Comparison of ENCODE assay signal across 8 mouse cellular contexts in genomic region chr2:32876490-32877302, GRCm38 (mm10). TPM values are rescaled to one million over a fixed set of nuclear protein-coding genes. Genes with fewer than 3 reads are reported as not detected.
A peak's percentile ranks its signal among the peaks of the same experiment; 100 is the strongest.
DNase-seq lines count a peak whose midpoint lies in the region; ATAC-seq and TF ChIP-seq lines count a peak whose summit lies in the region.

No protein-coding gene starts in this region.

- peak overlapping the region; percentile 97 for H3K4me2 ChIP-seq in forebrain, embryonic 11.5 days (ENCODE audit: low read depth, low read length, severe bottlenecking)
- peak overlapping the region; percentile 93 for H3K4me2 ChIP-seq in limb, embryonic 11.5 days (ENCODE audit: low read depth, severe bottlenecking)
- peak overlapping the region; percentile 89 for H3K4me2 ChIP-seq in neural tube, embryonic 11.5 days (ENCODE audit: low read depth)

- H3K9me3 ChIP-seq in forebrain, embryonic 11.5 days (ENCODE audit: control insufficient read depth, low read length) = no peaks in the 10 kb centered on the region
- H3K9me3 ChIP-seq in limb, embryonic 11.5 days (ENCODE audit: control insufficient read depth, low read length) = no peaks in the 10 kb centered on the region
- no peaks in the 10 kb centered on the region for H3K9me3 ChIP-seq in neural tube, embryonic 11.5 days (ENCODE audit: control insufficient read depth, low read length)

- no peak for TF ChIP-seq POLR2A in cerebellum, adult 2 months (IDR thresholded peaks at IDR 0.05; ENCODE audit: borderline replicate concordance, insufficient read depth, low read length)

- peaks cover 19% of the 10 kb centered on the region for H3K4me1 ChIP-seq in cerebellum, adult 2 months (ENCODE audit: control insufficient read depth, insufficient read depth, low read length)
- peaks cover 17% of the 10 kb centered on the region; the same call in 1 of the 2 replicates for H3K4me1 ChIP-seq in forebrain, embryonic 11.5 days (replicated peaks; ENCODE audit: control insufficient read depth, insufficient read depth, low read length)
- peaks cover 43% of the 10 kb centered on the region for H3K4me1 ChIP-seq in limb, embryonic 11.5 days (ENCODE audit: control insufficient read depth, insufficient read depth, low read length)
- peaks cover 33% of the 10 kb centered on the region for H3K4me1 ChIP-seq in neural tube, embryonic 11.5 days (ENCODE audit: control insufficient read depth, insufficient read depth, low read length)

- no peaks in the 10 kb centered on the region for H3K27me3 ChIP-seq in cerebellum, adult 2 months (ENCODE audit: control insufficient read depth, insufficient read depth, low read length)
- no peaks in the 10 kb centered on the region for H3K27me3 ChIP-seq in forebrain, embryonic 11.5 days (ENCODE audit: control insufficient read depth, insufficient read depth, low read length)
- H3K27me3 ChIP-seq in limb, embryonic 11.5 days (ENCODE audit: control insufficient read depth, insufficient read depth, low read length) = no peaks in the 10 kb centered on the region
- H3K27me3 ChIP-seq in neural tube, embryonic 11.5 days (ENCODE audit: control insufficient read depth, insufficient read depth, low read length) = no peaks in the 10 kb centered on the region

- H3K4me3 ChIP-seq in cerebellum, adult 2 months (replicated peaks; ENCODE audit: insufficient read depth, low read depth, low read length) = peak overlapping the region; percentile 60
- H3K4me3 ChIP-seq in forebrain, embryonic 11.5 days (ENCODE audit: low read depth, low read length) = peak overlapping the region; percentile 66
- peak overlapping the region; percentile 86 for H3K4me3 ChIP-seq in limb, embryonic 11.5 days (ENCODE audit: low read depth, low read length)
- H3K4me3 ChIP-seq in neural tube, embryonic 11.5 days (ENCODE audit: low read depth, low read length) = peak overlapping the region; percentile 85

- H3K27ac ChIP-seq in cerebellum, adult 2 months (ENCODE audit: insufficient read depth, low read length) = peak overlapping the region; percentile 36; the same call in 1 of the 2 replicates
- no peak overlapping the region for H3K27ac ChIP-seq in forebrain, embryonic 11.5 days (ENCODE audit: low read depth, low read length)
- H3K27ac ChIP-seq in limb, embryonic 11.5 days (replicated peaks; ENCODE audit: low read depth, low read length) = peak overlapping the region; percentile 18; the same call in 1 of the 2 replicates
- no peak overlapping the region for H3K27ac ChIP-seq in neural tube, embryonic 11.5 days (ENCODE audit: low read depth, low read length)

- peak overlapping the region; percentile 94 for H3K9ac ChIP-seq in forebrain, embryonic 11.5 days (ENCODE audit: low read length)
- peak overlapping the region; percentile 95 for H3K9ac ChIP-seq in limb, embryonic 11.5 days (ENCODE audit: low read length)
- H3K9ac ChIP-seq in neural tube, embryonic 11.5 days (ENCODE audit: low read length) = peak overlapping the region; percentile 98

- peak; percentile 28 for ATAC-seq in forebrain, embryonic 11.5 days (replicated peaks; ENCODE audit: low FRiP score)
- peak; percentile 6; the same call in 1 of the 2 replicates for ATAC-seq in limb, embryonic 11.5 days (ENCODE audit: insufficient number of reproducible peaks, low FRiP score, low TSS enrichment, low read depth)
- ATAC-seq in neural tube, embryonic 11.5 days (ENCODE audit: insufficient read depth, low FRiP score, low TSS enrichment) = peak; percentile 33

- TF ChIP-seq CTCF in cerebellum, adult 2 months (IDR thresholded peaks at IDR 0.05; ENCODE audit: borderline replicate concordance, insufficient read depth, low read depth, low read length) = no peak

- no peak for DNase-seq in cerebellum, adult 2 months
- DNase-seq in cerebellum, adult 8-10 months = no peak
- peak; percentile 43 for DNase-seq in 416B (ENCODE audit: low read depth)
- no peak for DNase-seq in forebrain, embryonic 11.5 days (ENCODE audit: low spot score)
- peak; percentile 53 for DNase-seq in limb, embryonic 11.5 days (ENCODE audit: low spot score)
- no peak for DNase-seq in neural tube, embryonic 11.5 days (ENCODE audit: low spot score)
- no peak for DNase-seq in thymus, postnatal 14 days
- no peak for DNase-seq in thymus, postnatal 4 days

- no peaks in the 10 kb centered on the region for H3K36me3 ChIP-seq in forebrain, embryonic 11.5 days (ENCODE audit: control insufficient read depth, insufficient read depth, low read length)
- no peaks in the 10 kb centered on the region for H3K36me3 ChIP-seq in limb, embryonic 11.5 days (ENCODE audit: control insufficient read depth, insufficient read depth, low read length)
- H3K36me3 ChIP-seq in neural tube, embryonic 11.5 days (ENCODE audit: control insufficient read depth, insufficient read depth, low read length) = no peaks in the 10 kb centered on the region

- WGBS in cerebellum, adult 2 months = 7% methylated on average over 20 of the region's 20 CpGs
- WGBS in forebrain, embryonic 11.5 days = 2% methylated on average over 20 of the region's 20 CpGs
- 3% methylated on average over 20 of the region's 20 CpGs for WGBS in limb, embryonic 11.5 days
- 2% methylated on average over 20 of the region's 20 CpGs for WGBS in neural tube, embryonic 11.5 days

RNA-seq across cellular contexts. Expression of gene Fam129b, which starts 0.8 kb away (rescaled TPM):
- polyA plus RNA-seq in cerebellum, adult 2 months (2012; rRNA removed) = 23.9 and 24.5 TPM in 2 replicates
- polyA plus RNA-seq in forebrain, embryonic 11.5 days (2014; fragmentation: Nextera tagmentation; extraction: Ambion mirVana) = 13.8 and 15.4 TPM in 2 replicates
- 18.6 and 23.2 TPM in 2 replicates for polyA plus RNA-seq in limb, embryonic 11.5 days (2014; fragmentation: Nextera tagmentation; extraction: Ambion mirVana)
- 17.0 and 17.2 TPM in 2 replicates for polyA plus RNA-seq in neural tube, embryonic 11.5 days (2014; fragmentation: Nextera tagmentation; extraction: Ambion mirVana)

RNA-seq across cellular contexts. Expression of gene Stxbp1, which starts 29.7 kb away (rescaled TPM):
- 889 and 932 TPM in 2 replicates for polyA plus RNA-seq in cerebellum, adult 2 months (2012; rRNA removed)
- polyA plus RNA-seq in forebrain, embryonic 11.5 days (2014; fragmentation: Nextera tagmentation; extraction: Ambion mirVana) = 44.0 and 44.6 TPM in 2 replicates
- 15.2 and 17.7 TPM in 2 replicates for polyA plus RNA-seq in limb, embryonic 11.5 days (2014; fragmentation: Nextera tagmentation; extraction: Ambion mirVana)
- 74.0 and 89.9 TPM in 2 replicates for polyA plus RNA-seq in neural tube, embryonic 11.5 days (2014; fragmentation: Nextera tagmentation; extraction: Ambion mirVana)

Comparison
In these comparisons a context has a peak if more than half of its experiments do, and no peak if none do; other contexts are left out.
1. DNase-seq: peak in 416B (single experiment) and limb, embryonic 11.5 days (single experiment); none in cerebellum, adult 2 months (0 of 2), cerebellum, adult 8-10 months (single experiment), forebrain, embryonic 11.5 days (single experiment), neural tube, embryonic 11.5 days (single experiment), thymus, postnatal 14 days (single experiment) and thymus, postnatal 4 days (single experiment).
2. H3K27ac ChIP-seq: peak in cerebellum, adult 2 months (single experiment) and limb, embryonic 11.5 days (single experiment); none in forebrain, embryonic 11.5 days (single experiment) and neural tube, embryonic 11.5 days (single experiment).
3. Peak in every context shown above with its lines, with median percentiles within 50 percentile points of each other: H3K4me3 ChIP-seq, ATAC-seq, H3K4me2 ChIP-seq and H3K9ac ChIP-seq.